Mouse (Mus musculus) Patski (cell line): ENCODE data around the gene Iqsec1. TPM values are rescaled to one million over a fixed set of nuclear protein-coding genes. Genes with fewer than 3 reads are reported as not detected.

Source experiments
- ATAC-seq: fragments of 100-300 bp; one replicate; pipeline ENCODE4 v1.8.0; 2021
- CTCF ChIA-PET: fragments of 350-600 bp; sonication (Branson Sonifier 250); formaldehyde crosslinking; loops from one replicate; lab custom pipeline; 2022; ENCODE audit warnings: inconsistent platforms; lab: Charles Lee
- POLR2A ChIA-PET: fragments of 350-600 bp; sonication (Branson Sonifier 250); formaldehyde crosslinking; loops from one replicate; lab custom pipeline; 2022; ENCODE audit warnings: antibody characterized with exemption, inconsistent platforms; lab: Charles Lee
- DNase-seq: peaks from one replicate; pipeline ENCODE4 v3.0.0-alpha.2; 2011; ENCODE audit warnings: low read depth, low spot score
- H3K27me3 ChIP-seq: fragments of 371-371 bp; one replicate; pipeline ENCODE4 v1.5.1; 2021
- CTCF ChIP-seq: fragments of 100-300 bp; IDR thresholded peaks from one replicate; pipeline ENCODE4 v1.5.1; 2021
- in situ Hi-C: fragments of 300-500 bp; cut with MboI; formaldehyde crosslinking; loops from 3 replicates; pipeline ENCODE4 v1.11.1; 2018; ENCODE audit warnings: low pct_unique_long_range_greater_than_20kb, mixed read lengths
- polyA plus RNA-seq: library from polyadenylated mRNA; unstranded; gene quantifications from one replicate; pipeline ENCODE4 v1.2.3, GENCODE M21; 2021

Iqsec1 gene
- polyA plus RNA-seq, 1 experiment from 2014 or later: 120 TPM

- in situ Hi-C loops: no loop called here
- DNase-seq (no peak), ATAC-seq (no peak)
- no peak for TF ChIP-seq CTCF
- no peaks in the 10 kb centered on the region for H3K27me3 ChIP-seq
- CTCF ChIA-PET: no interaction called here
- POLR2A ChIA-PET: no interaction called here
Measured at GRCm38 (mm10) chr6:91003310-91003995, 15.0 kb upstream of the Iqsec1 start.

- no peak for DNase-seq
- POLR2A ChIA-PET: no interaction called here
- TF ChIP-seq CTCF: no peak
- H3K27me3 ChIP-seq: no peaks in the 10 kb centered on the region
- CTCF ChIA-PET: no interaction called here
- in situ Hi-C loops: no loop called here
- no peak for ATAC-seq
Measured at GRCm38 (mm10) chr6:91001566-91001965, 13.1 kb upstream of the Iqsec1 start.

GRCm38 (mm10) chr6:91000819-91001525 lies 12.5 kb upstream of the Iqsec1 start:
- in situ Hi-C loops: no loop called here
- no peak for TF ChIP-seq CTCF
- CTCF ChIA-PET: no interaction called here
- no peaks in the 10 kb centered on the region for H3K27me3 ChIP-seq
- POLR2A ChIA-PET: interaction anchor here (0.7 kb wide), 1 partner anchor 33 kb away, joined by 3 read pairs; no protein-coding TSS in a partner anchor
- DNase-seq: no peak
- ATAC-seq: no peak

GRCm38 (mm10) chr6:90999176-90999575 lies 10.7 kb upstream of the Iqsec1 start:
- no peaks in the 10 kb centered on the region for H3K27me3 ChIP-seq
- DNase-seq (no peak), ATAC-seq (no peak)
- in situ Hi-C loops: no loop called here
- CTCF ChIA-PET: no interaction called here
- TF ChIP-seq CTCF: no peak
- POLR2A ChIA-PET: no interaction called here

DNA sequence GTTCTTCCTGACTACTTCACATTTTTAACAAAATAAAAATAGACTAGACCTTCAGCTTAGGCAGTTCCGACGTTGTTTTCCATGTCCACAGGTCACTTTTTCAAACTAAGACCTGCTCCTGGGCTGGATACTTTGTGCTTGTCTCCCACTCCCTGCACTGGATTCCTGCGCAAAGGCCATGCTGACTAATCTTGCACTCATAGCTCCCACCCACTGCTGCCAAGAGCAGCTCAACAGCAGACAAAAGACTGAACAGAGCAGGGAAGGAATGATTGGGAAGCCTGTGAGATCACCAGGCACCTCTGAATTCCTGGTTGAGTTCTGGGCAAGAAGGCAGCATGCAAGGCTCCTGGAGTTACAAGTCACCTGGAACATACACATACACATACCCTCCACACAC lies 8.5 kb upstream of the Iqsec1 start:
- in situ Hi-C loops: no loop called here
- ChIA-PET POLR2A (interaction anchor here (1.2 kb wide), 1 partner anchor 8 kb away, joined by 4 read pairs; the partner anchor contains the start of gene Iqsec1), CTCF (no interaction called here)
- no peaks in the 10 kb centered on the region for H3K27me3 ChIP-seq
- no peak for DNase-seq
- no peak for ATAC-seq
- no peak for TF ChIP-seq CTCF

DNA sequence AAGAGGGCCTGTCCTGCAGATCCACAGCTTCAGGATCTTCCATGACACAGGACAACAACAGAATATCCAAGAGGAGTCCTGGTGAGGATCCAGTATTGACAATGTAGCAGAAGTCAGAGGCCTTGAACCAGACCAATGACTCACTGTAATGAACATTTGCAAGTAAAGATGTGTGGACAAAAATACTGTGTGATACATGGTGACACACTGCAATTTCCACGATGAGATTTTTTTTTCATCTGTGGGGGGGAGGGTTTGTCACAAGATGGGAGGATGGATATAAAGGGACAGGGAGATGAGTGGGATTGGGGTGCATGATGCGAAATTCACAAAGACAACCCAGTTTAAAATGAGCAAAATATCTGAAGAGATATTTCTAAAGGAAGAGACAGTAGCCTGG lies 7.7 kb upstream of the Iqsec1 start:
- H3K27me3 ChIP-seq: no peaks in the 10 kb centered on the region
- in situ Hi-C loops: no loop called here
- no peak for ATAC-seq
- ChIA-PET POLR2A (interaction anchor here (1.2 kb wide), 1 partner anchor 8 kb away, joined by 4 read pairs; the partner anchor contains the start of gene Iqsec1), CTCF (no interaction called here)
- no peak for TF ChIP-seq CTCF
- DNase-seq: no peak

- ATAC-seq: peak; percentile 8
- in situ Hi-C loops: no loop called here
- TF ChIP-seq CTCF: no peak
- DNase-seq: no peak
- ChIA-PET POLR2A (interaction anchor here (1.9 kb wide), 1 partner anchor 9 kb away, joined by 4 read pairs; no protein-coding TSS in a partner anchor), CTCF (interaction anchor here (1.5 kb wide), 1 partner anchor 31 kb away, joined by 3 read pairs; no protein-coding TSS in a partner anchor)
- no peaks in the 10 kb centered on the region for H3K27me3 ChIP-seq
Measured at GRCm38 (mm10) chr6:90988299-90988625, 223 bp downstream of the Iqsec1 start.

DNA sequence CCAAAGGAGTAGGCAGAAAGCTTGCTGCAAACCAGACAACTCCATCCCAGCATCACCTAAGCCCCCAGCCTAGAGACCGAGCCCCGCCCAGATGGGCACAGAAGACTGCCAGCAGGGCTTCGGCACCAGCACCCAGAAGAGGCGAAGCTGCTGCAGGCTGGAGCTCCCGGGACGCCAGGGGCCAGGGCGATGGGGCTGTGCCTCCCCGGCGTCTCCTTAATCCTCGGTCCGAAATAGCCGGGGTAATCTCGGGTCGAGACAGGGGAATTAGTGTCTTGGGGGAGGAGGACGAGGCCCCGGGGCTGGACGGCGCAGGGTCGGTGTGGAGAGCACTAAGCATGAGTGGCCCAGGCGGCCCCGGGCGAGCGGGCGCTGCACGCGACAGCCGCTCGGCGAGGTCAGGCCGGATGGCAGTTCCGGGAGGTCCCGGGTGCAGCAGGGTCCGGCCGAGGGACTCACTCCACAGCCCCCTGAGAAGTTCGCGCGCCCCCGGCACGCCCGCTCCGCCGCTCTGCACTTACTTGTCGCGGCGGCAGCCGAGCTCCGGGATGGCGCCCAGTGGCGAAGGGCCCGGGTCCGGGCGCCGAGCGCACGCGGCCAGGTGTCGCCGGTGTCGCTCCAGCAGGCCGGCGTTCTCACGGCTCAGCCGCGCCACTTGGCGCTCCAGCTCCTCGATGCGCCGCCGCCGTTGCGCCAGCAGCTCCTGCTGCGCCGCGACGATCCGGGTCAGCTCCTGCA lies 755 bp downstream of the Iqsec1 start:
- no peak for DNase-seq
- no peaks in the 10 kb centered on the region for H3K27me3 ChIP-seq
- in situ Hi-C loops: no loop called here
- peak; percentile 18 for ATAC-seq
- ChIA-PET CTCF (no interaction called here), POLR2A (interaction anchor here (0.6 to 1.9 kb wide), 2 partner anchors 9 to 15 kb away, joined by 3 to 4 read pairs; no protein-coding TSS in a partner anchor)
- no peak for TF ChIP-seq CTCF

- no peak for ATAC-seq
- DNase-seq: no peak
- ChIA-PET CTCF (interaction anchor here (1.7 kb wide), 1 partner anchor 8 kb away, joined by 4 read pairs; no protein-coding TSS in a partner anchor), POLR2A (no interaction called here)
- in situ Hi-C loops: no loop called here
- no peaks in the 10 kb centered on the region for H3K27me3 ChIP-seq
- no peak for TF ChIP-seq CTCF
Measured at GRCm38 (mm10) chr6:90984101-90984500, 4.4 kb downstream of the Iqsec1 start.

DNA sequence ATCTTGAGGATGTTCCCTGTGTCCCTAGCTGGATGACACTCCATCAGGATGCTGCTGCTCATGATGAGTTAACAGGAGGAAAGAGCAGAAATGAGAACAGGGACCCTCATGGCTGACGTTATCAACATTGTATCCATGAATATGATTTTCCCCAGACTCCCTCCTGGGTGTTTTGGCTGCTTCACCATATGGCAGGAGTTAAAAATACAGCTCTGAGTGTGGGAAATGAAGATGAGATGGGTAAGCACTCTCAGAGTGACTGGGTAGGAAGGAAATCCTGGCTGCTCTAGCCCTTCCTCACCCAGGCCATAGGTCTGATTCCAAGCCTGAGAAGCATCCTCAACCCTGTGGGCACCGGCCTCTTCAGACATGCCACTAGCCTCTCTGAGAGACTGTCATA lies 14.2 kb downstream of the Iqsec1 start:
- DNase-seq (no peak), ATAC-seq (no peak)
- no peaks in the 10 kb centered on the region for H3K27me3 ChIP-seq
- CTCF ChIA-PET: no interaction called here
- in situ Hi-C loops: no loop called here
- POLR2A ChIA-PET: no interaction called here
- no peak for TF ChIP-seq CTCF
